ENCODE assay signal across 30 mouse cellular contexts in the genomic region with DNA sequence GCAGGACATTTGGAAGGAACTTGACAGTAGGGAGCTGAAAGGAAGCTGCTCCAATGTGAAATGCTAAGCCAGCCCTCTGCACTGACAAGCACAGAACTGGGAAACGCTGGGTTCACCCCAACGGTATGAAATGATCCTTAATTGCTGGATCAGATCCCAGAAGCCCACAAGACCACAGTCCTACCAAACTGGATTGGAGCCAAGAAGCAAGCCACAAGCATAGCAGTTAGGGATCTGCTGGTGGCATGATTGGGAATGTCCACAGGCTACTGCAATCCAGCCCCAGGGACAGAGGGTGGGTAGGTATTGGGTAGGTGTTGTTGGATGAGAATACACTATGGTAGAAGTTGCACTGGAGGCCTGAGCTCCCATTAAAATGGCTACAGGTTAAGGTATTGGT.
A peak's percentile ranks its signal among the peaks of the same experiment; 100 is the strongest.
DNase-seq lines count a peak whose midpoint lies in the region; ATAC-seq and TF ChIP-seq lines count a peak whose summit lies in the region.
"Had no signal": no experiment of that assay in that cellular context is flagged by ENCODE, and none has a peak within 500 bp of the region (broad histone marks: within the 10 kb centered on the region; RNA-seq: fewer than 3 reads in every experiment).

No protein-coding gene starts in this region.

- DNase-seq in heart, postnatal 4 days: no peak
- DNase-seq in kidney, adult 2 months: peak; percentile 7
- DNase-seq in brain, embryonic 14.5 days (ENCODE audit: low read depth): peak; percentile 36
- no peak for DNase-seq in layer of hippocampus, adult 2 months (ENCODE audit: low spot score in 2 of 2)
- DNase-seq in left cerebral cortex, postnatal 10 days (ENCODE audit: extremely low spot score in 1 of 2, low spot score in 2 of 2): no peak
- DNase-seq: adrenal gland, postnatal 14 days; B cell, adult 2 months; cerebellum, adult 9-10 months; heart, postnatal 10 days; kidney, adult 9 months; kidney, postnatal 36 days; layer of hippocampus, adult 9-11 months; left cerebral cortex, postnatal 4 days; liver, postnatal 0 days; retina, postnatal 1 day; thymus, postnatal 14 days had no signal

- no peak for ATAC-seq in heart, embryonic 12.5 days (ENCODE audit: insufficient number of reproducible peaks, low FRiP score)
- ATAC-seq in kidney, embryonic 14.5 days (ENCODE audit: low FRiP score, low TSS enrichment): no peak
- ATAC-seq: liver, postnatal 0 days; lung, postnatal 0 days; midbrain, embryonic 15.5 days had no signal

- H3K27me3 ChIP-seq in heart, embryonic 12.5 days (replicated peaks): peaks cover 9% of the 10 kb centered on the region; the same call in 1 of the 2 replicates
- H3K27me3 ChIP-seq in kidney, adult 2 months (replicated peaks; ENCODE audit: control insufficient read depth, insufficient read depth, low read length): no peaks in the 10 kb centered on the region
- no peaks in the 10 kb centered on the region for H3K27me3 ChIP-seq in kidney, embryonic 14.5 days (ENCODE audit: control insufficient read depth, insufficient read depth, low read length)
- H3K27me3 ChIP-seq: CH12.LX had no signal

- 51% methylated on average over 2 of the region's 2 CpGs for WGBS in heart, embryonic 12.5 days
- 20% methylated on average over 2 of the region's 2 CpGs for WGBS in kidney, adult 2 months
- WGBS in kidney, embryonic 14.5 days: 76% methylated on average over 2 of the region's 2 CpGs

- no peak for TF ChIP-seq POLR2A in kidney, adult 2 months (IDR thresholded peaks at IDR 0.05; ENCODE audit: low read depth, low read length)
- TF ChIP-seq POLR2A in brain, embryonic 14.5 days (IDR thresholded peaks at IDR 0.05; ENCODE audit: borderline replicate concordance, extremely low read depth, insufficient read depth, insufficient read length, poor library complexity, severe bottlenecking): no peak

- H3K27ac ChIP-seq in heart, embryonic 12.5 days (ENCODE audit: poor library complexity, severe bottlenecking): peak overlapping the region; percentile 86; the same call in 1 of the 2 replicates
- 0 out of 2 replicates have a peak overlapping the region, but pooled peaks have one; percentile 20 for H3K27ac ChIP-seq in kidney, adult 2 months (ENCODE audit: insufficient read depth, low read depth, low read length)
- H3K27ac ChIP-seq in kidney, embryonic 14.5 days (ENCODE audit: low read depth, low read length): no peak overlapping the region
- H3K27ac ChIP-seq in layer of hippocampus, adult 2 months: no peak overlapping the region
- H3K27ac ChIP-seq: forebrain, embryonic 12.5 days; hindbrain, embryonic 15.5 days; intestine, embryonic 15.5 days; macrophage; midbrain, embryonic 15.5 days; neural tube, embryonic 13.5 days had no signal

- intact Hi-C loops in left cerebral cortex, postnatal 10 days (cut with DNase I): no loop called here

- no peak overlapping the region for H3K9ac ChIP-seq in heart, embryonic 12.5 days
- H3K9ac ChIP-seq in kidney, embryonic 14.5 days (ENCODE audit: low read depth, low read length): no peak overlapping the region
- H3K9ac ChIP-seq: forebrain, embryonic 12.5 days; hindbrain, embryonic 15.5 days; intestine, embryonic 15.5 days; liver, postnatal 0 days; midbrain, embryonic 15.5 days; neural tube, embryonic 13.5 days had no signal

- no peaks in the 10 kb centered on the region for H3K36me3 ChIP-seq in heart, embryonic 12.5 days
- no peaks in the 10 kb centered on the region for H3K36me3 ChIP-seq in kidney, adult 2 months (ENCODE audit: control insufficient read depth, insufficient read depth, low read length)
- H3K36me3 ChIP-seq in kidney, embryonic 14.5 days (ENCODE audit: control insufficient read depth, insufficient read depth, low read length): no peaks in the 10 kb centered on the region
- H3K36me3 ChIP-seq: forebrain, embryonic 12.5 days; G1E; hindbrain, embryonic 15.5 days; intestine, embryonic 15.5 days; midbrain, embryonic 15.5 days; neural tube, embryonic 13.5 days had no signal

- H3K9me3 ChIP-seq in heart, embryonic 12.5 days (replicated peaks): no peaks in the 10 kb centered on the region
- no peaks in the 10 kb centered on the region for H3K9me3 ChIP-seq in kidney, embryonic 14.5 days (ENCODE audit: control insufficient read depth, low read length)
- H3K9me3 ChIP-seq: forebrain, embryonic 12.5 days; G1E; hindbrain, embryonic 15.5 days; intestine, embryonic 15.5 days; midbrain, embryonic 15.5 days; neural tube, embryonic 13.5 days had no signal

- H3K4me2 ChIP-seq in heart, embryonic 12.5 days: no peak overlapping the region
- H3K4me2 ChIP-seq in kidney, embryonic 14.5 days (replicated peaks; ENCODE audit: low read depth, low read length): no peak overlapping the region
- H3K4me2 ChIP-seq: forebrain, embryonic 12.5 days; hindbrain, embryonic 15.5 days; intestine, embryonic 15.5 days; liver, embryonic 11.5 days; midbrain, embryonic 15.5 days; neural tube, embryonic 13.5 days had no signal

- H3K4me1 ChIP-seq in heart, embryonic 12.5 days (replicated peaks): peaks cover 42% of the 10 kb centered on the region
- peaks cover 15% of the 10 kb centered on the region for H3K4me1 ChIP-seq in kidney, adult 2 months (ENCODE audit: control insufficient read depth, insufficient read depth, low read length)
- H3K4me1 ChIP-seq in kidney, embryonic 14.5 days (ENCODE audit: control insufficient read depth, insufficient read depth, low read length): no peaks in the 10 kb centered on the region
- H3K4me1 ChIP-seq: forebrain, embryonic 12.5 days; hindbrain, embryonic 15.5 days; intestine, embryonic 15.5 days; midbrain, embryonic 15.5 days; neural tube, embryonic 13.5 days had no signal

- H3K4me3 ChIP-seq in heart, embryonic 12.5 days: no peak overlapping the region
- no peak overlapping the region for H3K4me3 ChIP-seq in kidney, adult 2 months (ENCODE audit: insufficient read depth, low read depth, low read length)
- H3K4me3 ChIP-seq in kidney, embryonic 14.5 days (ENCODE audit: low read length): no peak overlapping the region
- no peak overlapping the region for H3K4me3 ChIP-seq in layer of hippocampus, adult 2 months
- H3K4me3 ChIP-seq: erythroblast, embryonic 14.5 days; forebrain, embryonic 12.5 days; hindbrain, embryonic 15.5 days; intestine, embryonic 15.5 days; midbrain, embryonic 15.5 days; myocyte; neural tube, embryonic 13.5 days had no signal

- TF ChIP-seq CTCF in kidney, adult 2 months (conservative IDR thresholded peaks at IDR 0.05; ENCODE audit: insufficient read depth, insufficient read length, low read depth, low read length): no peak
- no peak for TF ChIP-seq CTCF in brain, embryonic 14.5 days (IDR thresholded peaks at IDR 0.05; ENCODE audit: borderline replicate concordance, extremely low read depth, insufficient read depth, insufficient read length)
- no peak for TF ChIP-seq CTCF in layer of hippocampus, adult 2 months (conservative IDR thresholded peaks at IDR 0.05)

Comparison
In these comparisons a context has a peak if more than half of its experiments do, and no peak if none do; other contexts are left out.
1. H3K27ac ChIP-seq: peak in heart, embryonic 12.5 days (single experiment) and kidney, adult 2 months (single experiment); none in kidney, embryonic 14.5 days (single experiment) and layer of hippocampus, adult 2 months (single experiment).
2. DNase-seq: peak in kidney, adult 2 months (single experiment) and brain, embryonic 14.5 days (single experiment); none in heart, postnatal 4 days (single experiment), layer of hippocampus, adult 2 months (0 of 2) and left cerebral cortex, postnatal 10 days (0 of 2).